Mouse (Mus musculus) embryonic facial prominence, embryonic 12.5 days (tissue): ENCODE measurements at regions not wholly inside any gene's neighbourhood (a gene's known extent, or its start where the extent isn't known, plus 50 kb on each side); places are given as distances from the start of the nearest gene placed in this dataset.
A peak's percentile ranks its signal among the peaks of the same experiment; 100 is the strongest.

Experiments used
- ATAC-seq: fragments of 200-750 bp; cut with Nextera tagmentation; 2 replicates; pipeline ENCODE4 v1.8.0; 2017; ENCODE audit not compliant: insufficient number of reproducible peaks, insufficient read depth, low FRiP score, low TSS enrichment
- H3K27ac ChIP-seq: fragments of 300-500 bp; sonication (generic); 2 replicates; pipeline ENCODE4 v1.5.1; 2016; ENCODE audit warnings: mild to moderate bottlenecking
- H3K27me3 ChIP-seq: fragments of 300-500 bp; sonication (generic); 2 replicates; pipeline ENCODE4 v1.6.1; 2016; ENCODE audit warnings: mild to moderate bottlenecking, moderate library complexity
- H3K36me3 ChIP-seq: fragments of 300-500 bp; sonication (generic); 2 replicates; pipeline ENCODE4 v1.6.1; 2016; ENCODE audit warnings: mild to moderate bottlenecking
- H3K4me1 ChIP-seq: fragments of 300-500 bp; sonication (generic); 2 replicates; pipeline ENCODE4 v1.6.1; 2016
- H3K4me2 ChIP-seq: fragments of 300-500 bp; sonication (generic); replicated peaks from 2 replicates; pipeline ENCODE4 v1.6.1; 2016; ENCODE audit warnings: mild to moderate bottlenecking, moderate library complexity
- H3K4me3 ChIP-seq: fragments of 300-500 bp; sonication (generic); 2 replicates; pipeline ENCODE4 v1.5.1; 2016; ENCODE audit warnings: mild to moderate bottlenecking
- H3K9ac ChIP-seq: fragments of 300-500 bp; sonication (generic); 2 replicates; pipeline ENCODE4 v1.6.1; 2016; ENCODE audit warnings: mild to moderate bottlenecking, moderate library complexity
- H3K9me3 ChIP-seq: fragments of 300-500 bp; sonication (generic); 2 replicates; pipeline ENCODE4 v1.6.1; 2016; ENCODE audit warnings: mild to moderate bottlenecking, moderate library complexity
- WGBS: fragments of 180-500 bp; shearing (Covaris S2); methylation state at CpG from one replicate; pipeline ENCODE4 v1.1.7; 2016; 5-methylcytosine and 5-hydroxymethylcytosine counted together

DNA sequence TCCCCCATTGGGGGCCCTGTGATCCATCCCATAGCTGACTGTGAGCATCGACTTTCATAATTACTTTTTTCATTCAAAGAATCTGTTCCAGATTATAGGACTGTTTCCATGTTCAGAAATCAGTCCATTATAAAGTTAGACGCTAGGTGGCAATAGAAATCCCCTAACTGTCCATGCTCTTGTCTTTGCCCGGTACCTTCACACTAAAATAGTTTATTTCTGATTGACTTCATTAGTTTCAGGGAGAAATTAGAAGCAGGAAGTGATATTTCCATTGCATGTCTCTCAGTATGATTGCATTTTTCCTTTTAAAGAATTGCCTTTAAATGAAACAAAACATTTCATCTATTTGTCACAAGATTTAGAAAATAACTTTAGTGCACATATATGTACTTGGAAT, 131.7 kb downstream of the Fbxo8 start:
- Histone ChIP-seq H3K4me3 (no peak overlapping the region), H3K4me1 (no peaks in the 10 kb centered on the region), H3K27ac (no peak overlapping the region), H3K27me3 (no peaks in the 10 kb centered on the region), H3K4me2 (no peak overlapping the region), H3K9ac (no peak overlapping the region), H3K36me3 (no peaks in the 10 kb centered on the region), H3K9me3 (no peaks in the 10 kb centered on the region)
- no peak for ATAC-seq
- WGBS = 11% methylated on average over 3 of the region's 3 CpGs

- ATAC-seq = no peak
- H3K4me3 ChIP-seq = no peak overlapping the region
- no peak overlapping the region for H3K4me2 ChIP-seq
- H3K27me3 ChIP-seq = no peaks in the 10 kb centered on the region
- no peak overlapping the region for H3K9ac ChIP-seq
- no peaks in the 10 kb centered on the region for H3K4me1 ChIP-seq
- no peaks in the 10 kb centered on the region for H3K9me3 ChIP-seq
- WGBS = 81% methylated on average over 7 of the region's 7 CpGs
- no peak overlapping the region for H3K27ac ChIP-seq
- no peaks in the 10 kb centered on the region for H3K36me3 ChIP-seq
These were observed 133.5 kb downstream of the Fbxo8 start for GRCm38 (mm10) chr8:56684352-56684751.

DNA sequence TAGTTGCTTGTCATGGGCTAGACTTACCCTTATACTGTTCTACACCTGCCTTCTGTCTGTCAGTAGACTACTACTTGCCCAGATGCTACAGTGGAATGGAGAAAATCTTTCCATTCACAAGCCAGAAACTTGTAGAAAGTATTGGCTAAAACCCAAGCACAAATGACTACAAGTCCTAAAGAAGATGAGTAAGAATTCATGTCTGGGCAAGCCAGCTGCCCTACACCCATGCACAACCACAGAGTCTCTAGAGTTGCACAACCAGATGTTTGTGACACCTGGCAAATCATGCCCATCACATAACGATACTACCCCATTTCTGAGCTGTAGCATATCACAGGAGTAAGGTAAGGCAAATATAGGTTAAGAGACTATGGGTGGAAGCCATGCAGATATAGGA, 144.5 kb downstream of the Fbxo8 start:
- no peak overlapping the region for H3K4me3 ChIP-seq
- H3K9me3 ChIP-seq = no peaks in the 10 kb centered on the region
- no peak overlapping the region for H3K9ac ChIP-seq
- no peaks in the 10 kb centered on the region for H3K4me1 ChIP-seq
- WGBS = 88% methylated on average over 1 of the region's 1 CpGs
- no peak for ATAC-seq
- no peaks in the 10 kb centered on the region for H3K27me3 ChIP-seq
- H3K36me3 ChIP-seq = no peaks in the 10 kb centered on the region
- no peak overlapping the region for H3K4me2 ChIP-seq
- no peak overlapping the region for H3K27ac ChIP-seq

- H3K27me3 ChIP-seq = no peaks in the 10 kb centered on the region
- H3K9me3 ChIP-seq = no peaks in the 10 kb centered on the region
- no peak for ATAC-seq
- no peak overlapping the region for H3K4me2 ChIP-seq
- no peak overlapping the region for H3K27ac ChIP-seq
- no peak overlapping the region for H3K9ac ChIP-seq
- WGBS = 79% methylated on average over 2 of the region's 2 CpGs
- H3K36me3 ChIP-seq = no peaks in the 10 kb centered on the region
- no peaks in the 10 kb centered on the region for H3K4me1 ChIP-seq
- no peak overlapping the region for H3K4me3 ChIP-seq
These were observed 149.8 kb downstream of the Fbxo8 start for GRCm38 (mm10) chr8:56700580-56701145.

- H3K4me1 ChIP-seq = no peaks in the 10 kb centered on the region
- no peaks in the 10 kb centered on the region for H3K36me3 ChIP-seq
- no peak overlapping the region for H3K9ac ChIP-seq
- no peak for ATAC-seq
- no peak overlapping the region for H3K4me3 ChIP-seq
- 43% methylated on average over 10 of the region's 10 CpGs for WGBS
- no peak overlapping the region for H3K27ac ChIP-seq
- no peaks in the 10 kb centered on the region for H3K27me3 ChIP-seq
- peak overlapping the region; percentile 10; the same call in 1 of the 2 replicates for H3K4me2 ChIP-seq
- no peaks in the 10 kb centered on the region for H3K9me3 ChIP-seq
These were observed 155.5 kb downstream of the Fbxo8 start for GRCm38 (mm10) chr8:56706377-56706776.

DNA sequence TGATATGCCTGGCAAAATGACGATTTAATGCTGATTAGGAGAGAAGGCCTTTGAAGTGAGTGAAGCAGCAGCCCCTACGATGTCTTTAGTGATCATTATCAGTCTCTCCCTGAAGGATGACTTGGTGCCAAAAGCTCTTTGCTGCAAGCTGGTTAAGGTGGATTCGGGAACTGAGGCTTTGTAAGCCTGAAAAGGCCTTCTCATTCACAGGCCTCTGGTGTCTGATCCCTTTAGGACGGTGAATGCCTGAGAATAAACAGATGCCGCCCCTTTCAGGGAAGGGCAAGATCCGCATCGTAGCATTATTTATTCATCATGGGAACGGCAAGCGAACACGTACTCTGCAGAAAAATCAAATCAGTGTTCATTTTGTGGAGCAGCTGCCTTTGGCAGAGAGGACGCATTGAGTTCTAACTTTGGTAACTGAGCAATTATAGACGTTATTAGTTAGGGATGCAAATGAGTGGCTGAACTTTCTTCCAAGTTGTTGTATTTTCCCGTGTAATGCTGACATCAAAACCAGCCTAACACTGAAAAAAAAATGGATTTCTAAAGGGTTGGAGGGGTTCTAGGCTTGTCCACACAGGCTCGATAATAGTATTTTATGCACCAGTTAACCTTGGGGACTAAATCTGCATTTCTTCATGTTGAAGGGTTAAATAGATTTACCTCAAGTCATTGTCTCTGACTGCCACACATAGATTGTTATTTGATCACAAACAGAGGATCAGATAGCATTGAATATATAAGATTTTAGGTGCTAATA, 156.2 kb downstream of the Fbxo8 start:
- ATAC-seq = no peak
- no peak overlapping the region for H3K27ac ChIP-seq
- peak overlapping the region; percentile 10 for H3K4me2 ChIP-seq
- no peaks in the 10 kb centered on the region for H3K4me1 ChIP-seq
- no peak overlapping the region for H3K9ac ChIP-seq
- no peaks in the 10 kb centered on the region for H3K9me3 ChIP-seq
- WGBS = 33% methylated on average over 14 of the region's 14 CpGs
- no peaks in the 10 kb centered on the region for H3K36me3 ChIP-seq
- no peak overlapping the region for H3K4me3 ChIP-seq
- no peaks in the 10 kb centered on the region for H3K27me3 ChIP-seq

- WGBS = 77% methylated on average over 1 of the region's 1 CpGs
- H3K36me3 ChIP-seq = no peaks in the 10 kb centered on the region
- no peak overlapping the region for H3K27ac ChIP-seq
- H3K4me2 ChIP-seq = no peak overlapping the region
- ATAC-seq = no peak
- H3K9ac ChIP-seq = no peak overlapping the region
- no peaks in the 10 kb centered on the region for H3K27me3 ChIP-seq
- no peaks in the 10 kb centered on the region for H3K9me3 ChIP-seq
- no peak overlapping the region for H3K4me3 ChIP-seq
- no peaks in the 10 kb centered on the region for H3K4me1 ChIP-seq
These were observed 169.1 kb downstream of the Fbxo8 start for GRCm38 (mm10) chr8:56720001-56720400.

- Histone ChIP-seq H3K4me3 (no peak overlapping the region), H3K27me3 (no peaks in the 10 kb centered on the region), H3K36me3 (no peaks in the 10 kb centered on the region), H3K9ac (no peak overlapping the region), H3K27ac (no peak overlapping the region), H3K4me1 (no peaks in the 10 kb centered on the region), H3K4me2 (no peak overlapping the region), H3K9me3 (no peaks in the 10 kb centered on the region)
- no peak for ATAC-seq
- 63% methylated on average over 2 of the region's 2 CpGs for WGBS
These were observed 171.8 kb downstream of the Fbxo8 start for GRCm38 (mm10) chr8:56722473-56723236.

GRCm38 (mm10) chr8:56724607-56725006, 173.7 kb downstream of the Fbxo8 start:
- no peak overlapping the region for H3K4me2 ChIP-seq
- H3K4me3 ChIP-seq = no peak overlapping the region
- no peak overlapping the region for H3K27ac ChIP-seq
- H3K36me3 ChIP-seq = no peaks in the 10 kb centered on the region
- WGBS = 66% methylated on average over 2 of the region's 2 CpGs
- no peak overlapping the region for H3K9ac ChIP-seq
- H3K27me3 ChIP-seq = no peaks in the 10 kb centered on the region
- no peak for ATAC-seq
- H3K4me1 ChIP-seq = no peaks in the 10 kb centered on the region
- no peaks in the 10 kb centered on the region for H3K9me3 ChIP-seq

- Histone ChIP-seq H3K9ac (no peak overlapping the region), H3K27ac (no peak overlapping the region), H3K4me3 (no peak overlapping the region), H3K27me3 (no peaks in the 10 kb centered on the region), H3K4me2 (no peak overlapping the region), H3K9me3 (no peaks in the 10 kb centered on the region), H3K36me3 (no peaks in the 10 kb centered on the region), H3K4me1 (no peaks in the 10 kb centered on the region)
- no peak for ATAC-seq
- 75% methylated on average over 6 of the region's 6 CpGs for WGBS
These were observed 182.4 kb downstream of the Fbxo8 start for GRCm38 (mm10) chr8:56733318-56733717.

DNA sequence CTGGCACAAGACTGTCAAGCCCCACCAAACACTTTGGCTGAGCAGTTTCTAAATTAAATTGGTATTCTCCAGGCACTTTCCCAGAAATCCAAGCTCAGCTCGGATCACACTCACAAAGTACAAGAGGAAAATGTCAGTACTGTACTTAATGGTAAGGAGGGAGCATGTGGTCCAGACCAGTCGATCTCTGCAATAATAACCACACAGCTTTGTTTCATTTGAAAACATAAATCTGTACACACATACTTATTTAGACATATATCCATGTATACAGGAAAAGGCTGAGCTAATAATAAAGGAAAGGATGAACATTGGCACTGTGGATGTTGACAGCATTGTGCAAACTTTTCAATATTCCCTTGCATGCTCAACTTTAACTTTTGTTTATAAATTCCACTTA, 184.1 kb downstream of the Fbxo8 start:
- ATAC-seq = no peak
- no peaks in the 10 kb centered on the region for H3K36me3 ChIP-seq
- 66% methylated on average over 2 of the region's 2 CpGs for WGBS

GRCm38 (mm10) chr8:56767034-56767433, 216.1 kb downstream of the Fbxo8 start:
- no peak for ATAC-seq
- no peaks in the 10 kb centered on the region for H3K9me3 ChIP-seq
- no peak overlapping the region for H3K4me3 ChIP-seq
- H3K36me3 ChIP-seq = no peaks in the 10 kb centered on the region
- H3K9ac ChIP-seq = no peak overlapping the region
- 76% methylated on average over 5 of the region's 5 CpGs for WGBS
- H3K4me2 ChIP-seq = no peak overlapping the region
- no peaks in the 10 kb centered on the region for H3K4me1 ChIP-seq
- H3K27me3 ChIP-seq = no peaks in the 10 kb centered on the region
- no peak overlapping the region for H3K27ac ChIP-seq

More for the DNA sequence above, 184.1 kb downstream of the Fbxo8 start:
- Histone ChIP-seq H3K27me3 (no peaks in the 10 kb centered on the region), H3K4me3 (no peak overlapping the region), H3K27ac (no peak overlapping the region), H3K4me2 (no peak overlapping the region), H3K9me3 (no peaks in the 10 kb centered on the region), H3K4me1 (no peaks in the 10 kb centered on the region), H3K9ac (no peak overlapping the region)
